9 mouse cellular contexts compared by ENCODE assay signal in genomic region chr6:86547880-86548367, GRCm38 (mm10). TPM values are rescaled to one million over a fixed set of nuclear protein-coding genes. Genes with fewer than 3 reads are reported as not detected.
DNase-seq lines count a peak whose midpoint lies in the region; ATAC-seq lines count a peak whose summit lies in the region.
"Had no signal": no experiment of that assay in that cellular context is flagged by ENCODE, and none has a peak within 500 bp of the region (broad histone marks: within the 10 kb centered on the region; RNA-seq: fewer than 3 reads in every experiment).

No protein-coding gene starts in this region.

- no peaks in the 10 kb centered on the region for H3K9me3 ChIP-seq in liver, embryonic 13.5 days (replicated peaks)
- H3K9me3 ChIP-seq in midbrain, embryonic 10.5 days (replicated peaks) = no peaks in the 10 kb centered on the region
- H3K9me3 ChIP-seq: embryonic facial prominence, embryonic 13.5 days had no signal

- peak overlapping the region; percentile 55 for H3K4me2 ChIP-seq in liver, embryonic 13.5 days
- H3K4me2 ChIP-seq: embryonic facial prominence, embryonic 13.5 days had no signal

- ATAC-seq in liver, embryonic 13.5 days (ENCODE audit: low read depth) = peak; percentile 98

- peak overlapping the region; percentile 29 for H3K4me3 ChIP-seq in liver, embryonic 13.5 days (replicated peaks)
- H3K4me3 ChIP-seq in midbrain, embryonic 10.5 days = no peak overlapping the region
- H3K4me3 ChIP-seq: embryonic facial prominence, embryonic 13.5 days had no signal

- DNase-seq in gastrocnemius, postnatal 14 days = peak; percentile 9
- no peak for DNase-seq in gastrocnemius, adult 8-10 months (ENCODE audit: low spot score in 2 of 2)
- DNase-seq in heart, postnatal 4 days = peak; percentile 20
- peak; percentile 56 for DNase-seq in liver, embryonic 13.5 days
- DNase-seq in spleen, postnatal 10 days (ENCODE audit: low spot score in 2 of 2) = peak; percentile 61 to 66
- no peak for DNase-seq in retina, embryonic 14.5 days (ENCODE audit: low spot score)
- no peak for DNase-seq in midbrain, embryonic 10.5 days (ENCODE audit: low spot score)
- no peak for DNase-seq in MN1 (ENCODE audit: low spot score)

- WGBS in liver, embryonic 13.5 days (ENCODE audit: insufficient replicate concordance) = 40% methylated on average over 8 of the region's 8 CpGs
- WGBS in midbrain, embryonic 10.5 days = 89% methylated on average over 8 of the region's 8 CpGs

- H3K4me1 ChIP-seq in liver, embryonic 13.5 days (replicated peaks) = peaks cover 24% of the 10 kb centered on the region
- peaks cover 4% of the 10 kb centered on the region; the same call in 1 of the 2 replicates for H3K4me1 ChIP-seq in midbrain, embryonic 10.5 days
- H3K4me1 ChIP-seq: embryonic facial prominence, embryonic 13.5 days had no signal

- H3K27me3 ChIP-seq in liver, embryonic 13.5 days = no peaks in the 10 kb centered on the region
- no peaks in the 10 kb centered on the region for H3K27me3 ChIP-seq in midbrain, embryonic 10.5 days (ENCODE audit: low read depth, poor library complexity, severe bottlenecking)
- H3K27me3 ChIP-seq: embryonic facial prominence, embryonic 13.5 days had no signal

- H3K36me3 ChIP-seq in liver, embryonic 13.5 days = peaks cover 47% of the 10 kb centered on the region
- H3K36me3 ChIP-seq in midbrain, embryonic 10.5 days = peaks cover 97% of the 10 kb centered on the region

- intact Hi-C loops in gastrocnemius, postnatal 14 days (cut with DNase I; ENCODE audit: low total_unique reads) = no loop called here

- H3K27ac ChIP-seq in liver, embryonic 13.5 days = peak overlapping the region; percentile 90
- no peak overlapping the region for H3K27ac ChIP-seq in midbrain, embryonic 10.5 days (replicated peaks)
- H3K27ac ChIP-seq: embryonic facial prominence, embryonic 13.5 days had no signal

- peak overlapping the region; percentile 67 for H3K9ac ChIP-seq in liver, embryonic 13.5 days
- H3K9ac ChIP-seq: embryonic facial prominence, embryonic 13.5 days had no signal

RNA-seq across cellular contexts. Expression of gene Pcbp1, which starts 21.8 kb away (rescaled TPM):
- 100 to 1,000 TPM; 128 to 164 TPM for total RNA-seq in gastrocnemius, postnatal 14 days (2021)
- total RNA-seq in gastrocnemius, adult 8-10 months (2022) = 100 to 1,000 TPM; 114 to 149 (median 126) TPM
- total RNA-seq in heart, postnatal 4 days (2021) = 100 to 1,000 TPM; 227 to 230 TPM
- 327 and 339 TPM in 2 replicates for polyA plus RNA-seq in liver, embryonic 13.5 days (2015; fragmentation: Nextera tagmentation; extraction: Ambion mirVana)
- 321 and 408 TPM in 2 replicates for polyA plus RNA-seq in midbrain, embryonic 10.5 days (2016; fragmentation: Nextera tagmentation; extraction: Ambion mirVana)

Comparison
In these comparisons a context has a peak if more than half of its experiments do, and no peak if none do; other contexts are left out.
1. DNase-seq: peak in gastrocnemius, postnatal 14 days (single experiment), heart, postnatal 4 days (single experiment), liver, embryonic 13.5 days (single experiment) and spleen, postnatal 10 days (2 of 2); none in gastrocnemius, adult 8-10 months (0 of 2), retina, embryonic 14.5 days (single experiment), midbrain, embryonic 10.5 days (single experiment) and MN1 (single experiment).